Mouse (Mus musculus) frontal cortex, adult 2 months (tissue): ENCODE data around the gene Arhgef12. TPM values are rescaled to one million over a fixed set of nuclear protein-coding genes. Genes with fewer than 3 reads are reported as not detected.

ENCODE experiments used
- DNase-seq, 2 experiments: peaks; one replicate each; pipeline ENCODE4 v3.0.0; 2022; ENCODE audit warnings: low spot score in 1 of 2; ENCODE audit errors: extremely low spot score in 1 of 2
- polyA plus RNA-seq: library from polyadenylated mRNA; depleted of rRNA; stranded (reverse); fragments of >200 nt; gene quantifications from 2 replicates; pipeline ENCODE4 v1.2.3, GENCODE M21; 2012

Gene Arhgef12
- polyA plus RNA-seq, 1 experiment = 67.2 TPM

DNA sequence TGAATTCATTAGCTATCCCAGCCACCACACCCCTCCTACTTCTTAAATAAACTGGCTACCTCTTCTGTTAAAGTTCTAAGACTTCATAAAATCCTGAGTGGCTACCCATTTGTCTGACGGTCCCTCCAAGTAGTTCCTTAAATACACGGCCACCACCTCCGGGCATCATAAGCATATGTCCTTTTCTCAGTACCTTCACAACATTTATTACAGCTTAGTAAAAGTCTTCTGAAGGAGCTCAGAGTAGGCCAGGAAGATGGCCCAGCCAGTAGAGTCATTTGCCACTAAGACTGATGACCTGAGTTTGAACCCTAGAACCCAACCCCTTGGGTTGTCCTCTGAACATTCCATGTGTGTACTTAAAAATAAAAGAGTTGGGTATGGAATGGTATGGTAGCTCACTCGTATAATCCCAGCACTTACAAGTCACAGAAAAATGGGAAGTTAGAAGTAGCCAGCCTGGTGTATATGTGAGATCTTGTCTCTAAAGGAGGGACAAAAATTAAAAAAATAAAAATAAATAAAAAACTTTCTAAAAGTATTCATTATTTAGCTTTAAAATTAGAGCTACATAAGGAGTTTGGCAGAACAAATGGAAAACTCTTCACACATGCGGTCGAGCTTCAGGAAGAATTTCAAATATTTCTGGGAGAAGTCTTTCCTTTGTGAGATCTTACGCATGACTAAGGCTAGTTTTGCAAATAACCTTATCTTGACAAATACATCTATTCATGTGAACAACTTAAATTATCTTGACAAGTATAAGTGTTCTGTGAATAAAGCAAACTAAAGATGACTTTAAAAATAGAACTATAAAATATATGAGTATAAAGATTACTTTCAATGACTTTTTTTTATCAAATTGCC is 22.3 kb downstream of the Arhgef12 start:
- DNase-seq = no peak

- no peak for DNase-seq
Measured at GRCm38 (mm10) chr9:43083441-43084055, 23.5 kb downstream of the Arhgef12 start.

GRCm38 (mm10) chr9:43078711-43079110 is 28.3 kb downstream of the Arhgef12 start:
- no peak for DNase-seq

DNA sequence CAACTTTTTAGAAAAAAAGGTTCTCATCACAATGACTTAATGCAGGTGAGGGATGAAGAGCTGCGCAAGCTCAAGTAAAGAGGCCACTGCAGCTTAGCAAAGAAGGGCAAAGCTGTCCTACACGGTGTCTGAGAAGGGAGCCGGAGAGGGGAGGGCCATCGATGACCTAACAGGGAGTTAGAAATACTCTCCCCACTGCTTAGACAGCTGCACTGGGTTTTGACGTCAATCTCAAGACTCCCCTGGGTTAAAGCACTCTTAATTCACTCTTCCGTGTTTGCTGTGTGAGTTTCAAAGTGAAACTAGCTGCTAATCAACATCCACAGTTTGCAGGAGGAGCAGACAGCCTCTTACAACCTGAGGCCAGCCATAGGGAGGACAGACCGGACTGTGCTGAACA is 30.9 kb downstream of the Arhgef12 start:
- DNase-seq = no peak

GRCm38 (mm10) chr9:43074611-43075010 is 32.4 kb downstream of the Arhgef12 start:
- no peak for DNase-seq

DNA sequence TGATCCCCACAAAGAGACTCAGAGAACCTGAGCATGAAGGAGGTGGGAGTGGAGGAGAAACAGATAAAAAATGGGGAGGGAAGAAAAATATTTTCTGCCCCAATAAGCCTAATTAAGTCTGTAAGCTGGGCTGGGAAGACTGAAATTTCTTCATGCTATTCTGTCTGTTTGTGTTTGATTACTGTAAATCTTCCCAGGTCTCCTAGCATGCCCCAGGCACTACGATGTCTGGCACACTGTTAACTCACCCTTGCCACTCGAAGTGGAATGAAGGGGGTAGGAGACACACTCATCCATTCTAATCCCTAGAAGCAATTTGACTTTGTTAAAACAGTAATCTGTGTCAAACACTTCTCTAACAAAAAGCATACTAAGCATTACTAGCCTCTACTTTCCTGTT is 35.3 kb downstream of the Arhgef12 start:
- no peak for DNase-seq

DNA sequence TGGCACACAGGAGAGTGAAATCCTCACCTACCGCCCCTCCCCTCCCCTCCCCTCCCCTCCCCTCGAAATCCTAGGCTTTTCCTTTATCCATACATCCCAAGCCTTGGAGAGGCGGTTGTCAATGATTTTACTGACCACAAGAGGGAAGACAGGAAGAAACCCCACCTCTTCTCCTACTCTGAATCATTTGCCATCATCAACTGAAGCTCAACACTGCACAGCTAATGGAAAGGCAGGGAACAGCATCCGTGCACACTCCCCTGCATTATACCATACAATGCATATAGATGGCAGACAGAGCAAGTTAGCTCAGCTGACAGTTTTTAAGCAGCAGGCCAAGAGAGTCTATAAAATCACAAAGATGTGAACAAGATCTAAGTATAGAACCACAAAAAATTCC is 35.9 kb downstream of the Arhgef12 start:
- no peak for DNase-seq

DNA sequence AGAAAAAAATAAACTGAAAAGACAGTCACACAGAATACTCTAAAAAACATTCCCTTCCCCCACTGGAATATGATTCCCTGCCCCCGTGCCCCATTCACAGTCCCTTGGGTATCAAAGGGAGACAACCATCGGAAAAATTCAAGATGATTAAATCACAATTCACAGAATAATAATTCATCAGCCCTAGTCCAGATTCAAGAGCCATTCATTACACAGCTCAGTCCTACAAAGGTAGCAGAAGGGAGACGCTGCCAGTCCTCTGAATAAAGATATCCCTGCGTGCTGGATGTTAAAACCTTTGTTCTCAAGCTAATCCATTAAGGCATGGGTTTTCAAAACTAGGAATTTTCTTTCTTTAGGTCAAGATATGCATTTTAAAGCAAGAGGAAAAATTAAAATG is 36.5 kb downstream of the Arhgef12 start:
- no peak for DNase-seq

- no peak for DNase-seq
Measured at GRCm38 (mm10) chr9:43070153-43070552, 36.9 kb downstream of the Arhgef12 start.

- DNase-seq = no peak
Measured at GRCm38 (mm10) chr9:43067896-43068295, 39.1 kb downstream of the Arhgef12 start.

- DNase-seq = no peak
Measured at GRCm38 (mm10) chr9:43065231-43065630, 41.8 kb downstream of the Arhgef12 start.

GRCm38 (mm10) chr9:43061545-43061944 is 45.5 kb downstream of the Arhgef12 start:
- peak; percentile 14 to 41 for DNase-seq

- DNase-seq = no peak
Measured at GRCm38 (mm10) chr9:43050391-43050790, 56.6 kb downstream of the Arhgef12 start.

DNA sequence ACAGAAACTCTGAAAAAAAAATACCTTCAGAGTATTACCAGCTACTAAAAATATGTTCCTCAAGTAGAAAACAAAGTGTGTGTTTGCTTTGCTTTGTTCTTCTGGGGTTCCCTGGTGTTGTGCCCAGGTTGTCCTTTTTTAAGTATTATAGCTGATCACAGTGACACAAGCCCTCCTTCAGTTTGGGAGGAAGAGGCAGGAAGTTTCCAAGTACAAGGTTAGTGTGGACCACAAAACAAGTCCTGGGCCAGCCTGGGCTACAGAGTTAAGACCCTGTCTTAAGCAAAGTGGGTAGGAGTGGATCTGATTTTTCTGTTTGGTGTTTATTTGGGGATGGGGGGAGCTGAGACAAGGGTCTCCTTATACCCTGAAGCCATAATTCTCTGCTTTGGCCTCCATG is 62.6 kb downstream of the Arhgef12 start:
- no peak for DNase-seq

DNA sequence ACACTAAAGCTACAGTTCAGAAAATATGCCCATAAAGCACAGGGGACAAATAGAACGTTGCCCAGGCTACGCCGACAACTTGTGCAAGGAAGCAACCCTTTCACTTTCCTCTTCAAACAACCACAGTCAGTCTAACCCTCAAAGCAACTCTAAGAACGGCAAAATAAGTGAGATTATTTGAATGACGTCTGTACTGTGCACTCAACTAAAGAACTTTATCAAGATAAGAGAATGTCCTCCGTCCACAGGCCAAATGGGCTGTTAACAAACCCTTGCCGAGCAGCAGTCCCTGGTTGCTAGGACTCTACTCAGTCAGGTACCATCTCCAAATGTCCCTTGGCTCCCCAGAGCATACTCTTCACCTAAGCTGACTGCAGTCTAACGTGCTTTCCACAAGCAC is 68.6 kb downstream of the Arhgef12 start:
- DNase-seq = no peak

DNA sequence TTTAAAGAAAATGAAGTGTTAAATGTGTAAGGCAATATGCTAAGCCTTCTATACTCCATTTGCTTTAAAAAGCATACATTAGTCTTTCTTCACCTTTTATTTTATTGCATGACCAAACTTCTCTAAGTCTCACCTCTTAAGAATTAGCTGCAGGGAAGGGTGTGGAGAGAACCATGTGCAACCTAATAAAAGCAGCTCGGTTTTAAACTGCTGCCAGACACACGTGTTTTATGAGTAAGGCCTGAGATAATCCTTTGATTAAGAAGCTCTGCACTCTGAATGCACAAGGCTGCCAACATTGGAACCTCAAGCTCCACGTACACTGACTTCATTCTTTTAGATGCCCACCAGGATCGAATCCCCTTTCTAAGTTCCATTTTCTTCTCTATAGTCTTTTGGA is 71.8 kb downstream of the Arhgef12 start:
- no peak for DNase-seq

GRCm38 (mm10) chr9:43034273-43034672 is 72.8 kb downstream of the Arhgef12 start:
- DNase-seq = no peak

DNA sequence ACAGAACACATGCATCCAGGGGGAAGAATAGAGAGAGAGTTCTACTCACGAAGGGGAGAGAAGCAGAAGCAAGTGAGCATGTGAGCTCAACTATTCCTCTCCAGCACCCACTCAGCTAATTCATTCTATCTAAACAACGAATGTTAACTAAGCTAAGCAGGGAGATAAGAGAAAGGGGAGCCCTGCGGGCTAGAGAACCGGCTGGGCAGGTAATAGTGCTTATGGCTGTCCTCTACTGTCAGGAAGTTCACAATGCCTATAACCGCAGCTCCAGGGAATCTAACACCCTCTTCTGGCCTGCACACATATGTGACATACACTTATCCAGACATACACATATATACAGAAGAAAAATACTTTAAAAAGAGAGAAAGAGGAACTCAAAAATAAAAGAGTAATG is 79.3 kb downstream of the Arhgef12 start:
- DNase-seq = no peak

GRCm38 (mm10) chr9:43021515-43022251 is 85.4 kb downstream of the Arhgef12 start:
- DNase-seq = peak; percentile 65 to 73

- no peak for DNase-seq
Measured at GRCm38 (mm10) chr9:43019656-43020055, 87.4 kb downstream of the Arhgef12 start.

GRCm38 (mm10) chr9:43015786-43016185 is 91.3 kb downstream of the Arhgef12 start:
- DNase-seq = no peak
